Mouse (Mus musculus): ENCODE data around the gene Acap2.

- TF ChIP-seq POLR2A (IDR thresholded peaks at IDR 0.05; ENCODE audit: insufficient read length, low read depth) (peak; percentile 93), MAX (IDR thresholded peaks at IDR 0.05; ENCODE audit: low read depth) (no peak), TCF3 (IDR thresholded peaks at IDR 0.05; ENCODE audit: insufficient read length, low read depth) (no peak), POLR2AphosphoS2 (IDR thresholded peaks at IDR 0.05; ENCODE audit: insufficient read length, low read depth) (peak; percentile 94), MYOD1 (IDR thresholded peaks at IDR 0.05; ENCODE audit: control insufficient read depth in 1 of 3, insufficient read length in 2 of 3, low read depth in 2 of 3) (peak in 1 of 3 experiments; percentile 38), USF1 (IDR thresholded peaks at IDR 0.05; ENCODE audit: low read depth) (peak; percentile 85)
Observed at GRCm38 (mm10) chr16:31200790-31201567, at the start of gene Acap2.
